Mouse (Mus musculus): Measurements from ENCODE around the gene Tspan3.

Gene Tspan3

DNA sequence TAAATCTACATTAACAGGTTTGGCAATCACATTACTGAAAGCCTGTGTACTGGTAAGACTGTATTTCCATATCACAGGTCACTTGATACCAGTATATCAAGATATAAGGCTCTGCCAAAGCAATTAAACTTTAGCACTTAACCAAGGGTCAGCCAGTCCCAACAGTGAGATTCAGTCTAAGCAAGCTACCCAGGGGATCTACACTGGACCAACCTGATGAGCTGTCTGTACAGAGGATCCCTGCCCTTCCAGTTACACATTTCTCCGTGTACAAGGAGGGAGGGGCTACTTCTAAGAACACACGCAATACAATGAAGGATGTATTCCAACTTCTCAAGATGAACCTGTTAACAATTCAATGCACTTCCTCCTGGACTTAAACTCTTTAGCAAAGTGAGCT lies 7.2 kb downstream of the Tspan3 start:
- no peak for DNase-seq (ENCODE audit: low spot score in 2 of 2)

DNA sequence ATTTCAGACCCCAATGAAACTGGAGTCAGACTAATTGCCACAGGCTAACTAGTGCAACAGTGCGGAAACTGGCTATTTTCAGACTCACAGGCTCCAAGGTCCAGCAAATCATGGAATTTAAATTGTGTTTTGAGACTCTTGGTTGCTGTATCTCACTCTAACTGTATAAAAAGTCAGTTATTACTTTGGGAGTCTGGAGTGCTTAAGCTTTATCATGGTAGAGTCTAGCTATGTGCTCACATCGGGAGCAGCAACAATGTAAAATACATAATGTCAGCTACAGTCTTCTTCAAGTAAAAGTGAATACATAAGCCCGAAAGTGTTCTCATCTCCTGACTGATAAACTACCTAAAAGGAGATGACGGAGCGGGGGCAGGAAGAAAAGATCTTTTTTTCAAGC lies 10.7 kb downstream of the Tspan3 start:
- DNase-seq (ENCODE audit: low spot score in 2 of 2), result no peak

DNA sequence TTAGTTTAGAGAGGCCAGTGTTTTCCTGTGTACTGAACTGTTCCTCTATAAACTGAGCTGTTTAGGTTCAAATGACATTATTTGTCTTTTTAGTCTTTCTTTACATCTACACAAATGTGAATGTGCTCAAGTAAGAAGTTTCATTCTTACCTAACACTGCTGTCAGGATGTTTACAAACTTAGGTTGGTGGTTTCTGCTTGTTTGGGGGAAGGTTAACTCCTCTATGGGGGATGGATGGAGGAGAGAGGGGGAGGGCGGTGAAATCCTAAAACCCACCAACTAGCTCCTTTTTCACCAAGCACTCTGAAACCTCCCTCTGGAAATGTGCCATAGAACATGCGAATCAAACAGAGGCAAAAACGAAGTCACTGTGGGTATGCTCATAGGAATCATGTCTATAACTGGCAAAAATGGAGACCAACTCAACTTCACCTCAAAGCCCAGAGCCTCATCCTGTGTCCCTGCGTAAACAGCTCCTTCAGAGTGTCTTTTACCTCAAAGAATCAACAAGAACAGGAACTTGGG lies 12.7 kb downstream of the Tspan3 start:
- DNase-seq (ENCODE audit: low spot score in 2 of 2), result no peak

DNA sequence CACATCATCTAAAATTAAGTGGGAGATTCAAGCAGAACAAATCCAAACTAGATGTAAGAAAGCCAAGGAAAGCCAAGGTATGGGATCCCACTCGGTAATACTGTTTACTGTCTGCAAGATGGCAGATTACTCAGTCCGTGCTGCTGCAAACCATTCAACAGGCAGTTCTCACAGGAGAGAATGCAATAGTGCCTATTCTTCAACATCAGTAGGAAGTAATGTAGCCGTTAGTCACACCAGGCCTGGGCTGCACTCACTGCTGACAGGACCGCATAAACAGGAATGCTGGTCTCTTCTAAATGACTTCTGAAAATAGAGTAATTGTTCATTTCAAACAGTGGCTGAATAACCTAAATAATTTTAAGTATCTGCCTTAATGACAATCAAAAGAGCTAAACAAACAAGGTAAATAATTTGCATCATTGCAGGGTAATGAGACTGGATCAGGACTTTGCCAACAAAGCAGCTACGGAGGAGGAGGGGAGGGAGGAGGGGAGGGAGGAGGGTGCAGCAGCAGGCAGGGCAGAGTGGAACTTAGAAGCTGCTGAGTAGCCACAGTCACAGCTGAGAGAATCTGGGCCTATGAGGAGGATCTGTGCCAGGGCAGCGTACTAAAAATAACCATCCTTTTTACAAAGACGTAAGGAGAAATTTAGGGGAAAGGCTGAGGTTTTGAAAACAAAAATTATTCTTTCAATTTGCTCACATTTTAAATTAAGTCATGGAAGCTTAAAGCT lies 13.4 kb downstream of the Tspan3 start:
- DNase-seq (ENCODE audit: low spot score in 2 of 2), result peak in 1 of 2 experiments; percentile 49

DNA sequence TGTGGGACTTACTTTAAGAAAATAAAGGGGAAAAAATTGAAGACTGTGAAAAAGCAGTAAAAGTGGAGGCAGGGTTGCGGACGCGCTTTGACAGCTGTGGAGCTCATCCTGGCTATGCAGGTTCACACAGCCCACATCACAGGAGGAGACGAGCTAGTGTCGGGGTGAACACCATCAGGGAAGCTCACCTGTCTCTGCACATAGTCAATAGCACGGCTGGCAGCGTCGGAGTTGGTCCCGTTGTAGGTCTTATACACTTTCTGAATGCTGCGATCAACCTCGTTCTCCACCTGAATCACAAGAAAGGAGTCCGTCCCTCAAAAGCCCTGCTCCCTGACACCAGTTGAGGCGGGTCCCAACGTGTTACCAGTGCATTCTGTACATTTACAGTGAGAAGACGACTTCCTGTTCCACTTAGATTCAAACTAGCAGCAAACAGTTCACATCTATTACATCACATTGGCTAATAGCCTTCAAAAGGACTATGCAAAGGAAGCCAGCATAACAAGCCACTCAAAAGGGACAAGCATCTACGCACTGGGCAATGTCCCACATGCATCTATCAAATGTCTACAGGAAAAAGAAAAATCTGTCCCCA lies 18.9 kb downstream of the Tspan3 start:
- no peak for DNase-seq (ENCODE audit: low spot score in 2 of 2)

DNA sequence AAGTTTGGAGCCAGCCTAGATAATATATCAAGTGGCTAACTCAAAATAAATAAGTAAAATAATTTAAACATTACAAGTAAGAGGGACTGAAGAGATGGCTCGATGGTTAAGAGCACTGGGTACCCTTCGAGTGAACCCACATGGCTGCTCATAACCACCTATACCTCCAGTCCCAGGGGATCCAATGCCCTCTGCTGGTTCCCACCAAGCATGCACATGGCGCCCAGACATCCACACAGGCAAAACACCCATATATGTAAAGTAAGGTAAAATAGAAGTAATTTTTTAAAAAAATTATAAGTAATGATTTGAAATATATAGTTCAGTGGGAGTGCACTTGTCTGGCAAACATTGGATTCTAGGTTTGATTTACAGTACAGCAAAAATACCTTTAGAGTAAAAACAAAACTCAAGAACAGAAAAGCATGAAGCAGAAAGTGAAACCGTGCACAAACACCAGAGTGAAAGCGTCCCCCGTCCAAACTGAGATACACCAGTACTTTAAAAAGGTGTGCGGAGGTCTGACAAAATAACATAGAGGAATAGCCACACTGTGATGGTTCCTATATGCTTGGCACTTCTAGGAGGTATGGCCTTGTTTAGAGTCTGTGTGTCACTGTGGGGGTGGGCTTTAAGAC lies 20.8 kb downstream of the Tspan3 start:
- no peak for DNase-seq (ENCODE audit: low spot score in 2 of 2)

DNA sequence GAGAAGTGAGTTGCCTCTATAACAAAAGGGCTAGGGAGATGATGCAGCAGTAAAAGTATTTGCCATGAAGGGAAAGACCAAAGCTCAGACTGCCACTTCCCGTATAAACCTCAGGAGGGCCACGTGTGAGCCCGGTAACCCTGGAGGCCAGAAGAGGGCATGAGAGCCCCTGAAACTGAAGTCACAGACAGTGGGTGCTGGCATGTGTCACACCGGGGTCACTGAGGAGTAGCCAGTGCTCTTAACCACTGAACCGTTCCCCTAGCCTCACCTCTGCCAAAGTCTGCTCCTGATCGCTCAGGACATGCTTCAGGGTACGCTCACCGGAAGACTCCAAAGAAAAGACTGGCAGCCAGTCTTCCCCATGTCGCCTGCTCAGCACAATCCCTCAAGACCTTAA lies 23.5 kb downstream of the Tspan3 start:
- DNase-seq (ENCODE audit: low spot score in 2 of 2), result no peak

DNA sequence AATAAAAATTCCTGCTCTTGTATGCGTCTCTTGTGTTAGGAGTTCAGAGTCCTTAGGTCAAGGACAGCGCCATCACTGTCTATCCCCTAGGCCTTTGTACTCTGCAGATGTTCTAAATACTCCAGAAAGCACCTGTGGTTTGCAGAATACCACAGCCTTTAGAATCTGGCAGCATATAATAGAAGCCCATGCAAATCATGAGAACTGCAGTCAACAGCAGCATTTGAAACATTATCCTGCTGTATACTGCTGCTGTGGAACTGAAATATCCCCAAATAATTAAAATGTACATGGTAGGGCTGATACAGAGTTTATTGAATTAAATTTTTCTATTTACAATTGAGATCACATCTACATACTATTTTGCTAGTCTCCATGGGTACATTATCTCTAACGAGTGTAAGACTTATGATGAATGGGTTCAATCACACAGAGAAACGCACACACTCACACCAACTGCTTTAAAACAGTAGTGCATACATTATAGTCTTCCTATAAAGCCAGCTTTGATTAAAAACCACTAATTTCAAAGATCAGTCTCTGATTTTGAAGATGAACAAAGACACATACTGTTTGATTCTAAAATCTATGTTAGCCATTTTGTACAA lies 29.6 kb downstream of the Tspan3 start:
- DNase-seq (ENCODE audit: low spot score in 2 of 2), result no peak

DNA sequence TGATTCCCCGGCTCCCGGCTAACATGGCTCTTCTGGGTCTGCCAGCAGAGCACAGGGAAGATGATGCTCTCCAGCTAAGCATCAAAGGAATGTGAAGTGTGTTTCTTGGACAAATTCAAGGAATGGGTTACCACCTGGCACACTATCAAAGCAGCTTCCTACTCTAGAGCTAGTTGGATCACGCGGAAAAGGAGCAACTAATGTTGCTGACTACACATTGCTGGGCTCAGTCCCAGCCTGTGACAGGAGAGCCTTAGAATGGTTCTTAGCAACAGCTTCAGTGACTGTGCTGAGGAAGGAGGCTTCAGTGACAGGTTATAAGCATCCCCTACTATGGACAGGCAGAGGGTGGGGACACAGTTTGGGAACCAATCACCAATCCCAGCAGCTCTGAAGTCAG lies 30.7 kb downstream of the Tspan3 start:
- DNase-seq (ENCODE audit: low spot score in 2 of 2), result no peak

DNA sequence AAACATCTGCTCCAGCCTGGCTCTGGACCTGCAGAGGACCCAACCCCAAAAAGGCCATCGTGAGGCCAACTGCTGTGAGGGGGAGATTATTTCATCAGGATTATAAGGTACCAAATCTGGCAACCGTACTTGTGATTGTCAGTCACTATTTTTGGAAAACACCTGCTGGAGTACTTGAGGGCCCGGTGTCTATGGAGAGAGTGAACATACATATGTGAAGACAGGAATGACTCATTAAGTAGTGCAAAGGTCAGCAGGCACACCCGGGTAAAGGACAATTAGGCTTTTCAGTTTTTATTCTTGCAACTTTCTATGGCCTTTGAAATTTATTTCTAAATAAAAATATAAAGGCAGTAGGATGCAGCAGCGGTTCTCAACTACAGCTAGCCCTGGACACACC lies 31.3 kb downstream of the Tspan3 start:
- DNase-seq (ENCODE audit: low spot score in 2 of 2), result no peak

DNA sequence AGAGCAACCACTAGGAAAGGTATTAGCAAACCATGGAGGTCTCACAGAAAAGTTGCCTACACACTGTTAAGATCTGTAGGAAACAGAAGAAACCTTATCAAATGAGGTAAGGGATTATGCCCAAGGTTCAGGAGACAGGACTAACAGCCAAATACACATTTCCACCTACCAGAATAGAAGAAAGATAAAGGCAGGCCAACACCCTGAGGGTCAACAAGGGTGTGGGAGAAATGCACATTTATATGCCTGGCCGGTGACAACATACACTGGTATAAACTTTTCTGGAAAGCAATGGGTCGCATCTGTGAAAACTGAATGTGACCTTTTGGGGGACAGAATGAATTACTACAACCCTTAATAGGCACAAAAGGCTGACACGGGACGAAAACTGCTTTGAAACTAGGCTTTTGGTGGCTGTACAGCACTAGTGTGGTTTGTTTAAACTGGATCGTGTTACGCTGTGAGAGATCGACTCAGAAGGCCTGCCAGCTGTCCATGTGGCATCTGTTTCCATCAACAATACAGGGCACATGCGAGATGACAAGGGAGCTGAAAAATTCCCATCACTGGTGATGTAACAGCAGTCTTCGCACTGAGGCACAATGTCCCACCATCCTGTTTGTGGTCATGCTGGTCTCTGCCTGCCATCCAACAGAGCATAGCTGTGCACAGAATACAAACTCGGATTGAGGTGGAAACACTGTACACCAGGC lies 33.3 kb downstream of the Tspan3 start:
- DNase-seq (ENCODE audit: low spot score in 2 of 2), result no peak

DNA sequence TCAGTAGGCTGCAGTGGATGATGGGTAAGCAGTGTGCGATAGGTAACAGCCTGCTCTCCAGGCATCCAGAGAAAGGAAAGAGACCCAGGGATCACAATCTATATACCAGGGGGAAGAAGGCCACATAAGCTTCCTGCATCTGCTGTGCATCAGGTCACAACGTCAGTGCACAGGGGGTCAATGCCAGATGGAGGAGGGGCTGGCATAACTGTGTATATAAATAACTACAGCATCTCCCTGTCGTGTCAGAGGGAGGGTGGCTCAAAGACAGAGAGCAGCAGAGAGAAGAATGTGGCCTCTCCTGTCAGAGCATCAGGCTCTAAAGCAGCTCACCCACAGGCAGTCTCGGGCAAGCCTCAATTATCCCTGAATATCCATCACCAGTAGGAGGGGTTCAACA lies 34.7 kb downstream of the Tspan3 start:
- DNase-seq (ENCODE audit: low spot score in 2 of 2), result no peak

DNA sequence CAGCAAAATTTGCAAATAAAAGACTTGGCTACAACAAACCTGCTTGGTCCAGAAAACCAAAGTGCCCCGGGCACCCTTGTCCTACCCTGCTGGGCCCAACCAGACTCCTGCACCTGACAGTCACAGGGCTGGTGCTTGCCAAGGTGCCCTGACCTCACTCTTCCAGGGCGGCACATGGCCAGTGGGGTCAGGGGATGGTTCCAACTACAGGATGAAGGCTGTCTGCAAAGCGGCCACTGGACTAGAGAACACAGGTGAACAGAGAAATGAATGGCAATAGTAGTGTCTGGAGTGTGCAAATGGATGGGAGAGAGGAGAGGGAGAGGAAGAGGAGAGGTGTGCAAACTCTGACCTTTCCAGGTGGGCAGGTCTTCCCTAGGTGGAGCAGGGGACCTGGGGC lies 35.3 kb downstream of the Tspan3 start:
- no peak for DNase-seq (ENCODE audit: low spot score in 2 of 2)

DNA sequence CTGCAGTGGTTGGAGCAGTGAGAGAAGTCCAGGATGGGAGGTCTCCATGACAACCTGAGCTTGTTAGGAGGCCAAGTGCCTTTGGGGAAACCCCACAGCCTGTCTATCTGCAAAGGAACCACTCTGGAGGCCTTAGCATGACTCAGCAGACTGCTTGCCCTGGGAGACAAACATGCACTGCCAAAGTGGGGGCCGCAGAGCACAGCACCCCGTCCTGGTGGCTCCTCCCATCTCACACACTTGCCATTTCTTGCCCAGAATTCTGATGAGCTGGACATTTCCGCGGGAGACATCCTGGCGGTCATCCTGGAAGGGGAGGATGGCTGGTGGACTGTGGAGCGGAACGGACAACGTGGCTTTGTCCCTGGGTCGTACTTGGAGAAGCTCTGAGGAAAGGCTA lies 36.9 kb downstream of the Tspan3 start:
- no peak for DNase-seq (ENCODE audit: low spot score in 2 of 2)

DNA sequence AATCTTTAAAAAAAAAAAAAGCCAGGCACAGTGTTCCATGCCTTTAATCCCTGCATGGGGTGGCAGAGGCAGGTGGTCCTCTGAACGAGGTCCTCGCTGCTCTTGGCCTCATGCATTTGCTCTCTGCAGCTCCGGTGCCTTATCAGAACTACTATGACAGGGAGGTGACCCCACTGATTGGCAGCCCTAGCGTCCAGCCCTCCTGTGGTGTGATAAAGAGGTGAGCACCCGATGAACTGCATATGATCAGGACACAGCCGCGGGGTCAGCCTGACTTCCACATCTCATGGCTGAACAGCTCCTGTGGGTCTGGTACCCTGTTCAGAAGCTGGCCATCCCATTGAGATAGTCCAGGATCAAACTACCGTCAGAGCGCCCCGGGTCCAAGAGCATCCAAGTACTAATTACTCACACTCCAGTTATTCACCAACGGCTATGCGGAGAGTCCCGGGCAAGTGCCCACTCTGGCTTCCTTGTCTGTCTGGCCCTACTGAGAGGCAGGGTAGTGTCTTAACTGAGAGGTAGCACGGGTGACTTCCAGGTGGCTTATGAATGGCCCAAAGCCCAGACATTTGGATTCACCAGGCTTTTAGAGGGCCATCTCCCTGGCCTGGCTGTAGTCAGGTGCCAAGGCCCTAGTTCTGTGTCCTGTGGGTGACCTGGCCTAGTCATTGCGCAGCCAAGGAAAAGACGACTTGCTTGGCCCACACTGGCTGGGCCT lies 38.7 kb downstream of the Tspan3 start:
- DNase-seq (ENCODE audit: low spot score in 2 of 2), result no peak

DNA sequence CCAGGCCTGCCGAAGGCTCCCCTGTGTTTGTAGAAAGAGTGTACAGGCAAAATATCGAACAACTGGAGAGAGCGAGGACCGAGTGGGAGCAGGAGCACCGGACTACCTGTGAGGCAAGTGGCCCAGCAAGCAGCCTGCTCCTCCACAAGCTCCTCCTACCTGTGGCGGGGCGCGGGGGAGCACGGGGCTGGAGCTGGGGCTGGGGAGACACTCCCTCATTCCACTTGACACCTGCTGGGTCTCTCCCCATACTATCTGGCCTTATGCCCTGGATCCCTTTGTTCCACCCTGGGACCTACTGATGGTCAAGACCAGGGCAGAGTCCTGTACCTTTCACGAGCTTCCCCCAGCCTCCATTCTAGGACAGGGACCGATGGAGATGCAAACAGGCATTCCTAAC lies 40.7 kb downstream of the Tspan3 start:
- DNase-seq (ENCODE audit: low spot score in 2 of 2), result no peak

DNA sequence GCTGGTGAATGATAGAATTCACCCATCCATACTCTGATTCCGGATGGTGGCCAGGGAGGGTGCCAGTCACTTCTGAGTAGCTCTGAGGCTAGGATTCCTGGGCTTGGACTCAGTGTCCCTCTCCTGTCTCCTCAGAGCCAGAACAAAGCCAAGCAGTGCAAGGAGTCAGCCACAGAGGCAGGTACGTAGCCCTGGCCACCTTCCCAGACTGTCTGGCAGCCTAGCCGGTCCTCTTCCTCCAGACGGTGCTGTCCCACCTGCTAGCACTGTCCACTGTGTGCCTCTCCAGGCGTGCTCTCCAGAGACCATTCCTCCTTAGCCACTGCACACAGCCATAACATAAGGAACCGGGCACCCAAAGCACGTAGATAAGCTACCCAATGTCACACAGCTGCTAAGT lies 41.7 kb downstream of the Tspan3 start:
- DNase-seq (ENCODE audit: low spot score in 2 of 2), result no peak

DNA sequence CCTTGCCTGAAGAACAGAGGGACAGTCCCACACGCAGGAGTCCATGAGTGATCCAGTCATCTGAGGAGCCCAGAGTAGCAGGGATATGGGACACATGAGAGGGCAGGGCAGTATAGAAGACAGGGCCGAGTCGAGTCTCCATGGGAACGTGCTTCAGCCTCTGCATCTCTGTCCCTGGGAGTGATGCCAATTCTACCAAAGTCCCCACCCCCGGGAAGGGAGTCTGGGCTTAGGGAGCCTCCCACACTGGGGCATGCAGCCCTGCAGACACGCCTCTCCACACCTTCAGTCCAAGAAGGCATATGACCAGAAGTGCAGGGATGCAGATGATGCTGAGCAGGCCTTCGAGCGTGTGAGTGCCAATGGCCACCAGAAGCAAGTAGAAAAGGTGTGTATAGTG lies 42.3 kb downstream of the Tspan3 start:
- peak in 1 of 2 experiments; percentile 50 for DNase-seq (ENCODE audit: low spot score in 2 of 2)

DNA sequence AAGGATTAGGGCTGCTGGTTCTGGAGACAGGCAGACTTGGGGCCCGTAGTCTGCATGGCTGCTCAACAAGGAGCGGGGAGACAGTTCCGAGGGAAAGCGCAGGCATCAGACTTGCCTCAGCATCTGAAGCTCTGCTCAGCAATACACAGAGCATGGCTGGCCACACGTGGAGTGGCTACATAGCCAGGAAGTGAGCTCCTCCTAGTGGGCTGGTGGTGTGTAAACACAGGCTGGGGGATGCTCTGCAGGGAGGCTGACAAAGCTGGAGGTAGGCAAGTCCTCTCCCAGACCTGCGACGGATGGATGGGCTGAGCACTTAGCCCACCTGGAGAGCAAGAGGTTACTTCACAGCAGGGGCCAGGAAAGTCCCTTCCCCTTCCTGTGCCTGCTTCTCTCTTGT lies 44.2 kb downstream of the Tspan3 start:
- DNase-seq (ENCODE audit: low spot score in 2 of 2), result peak; percentile 52 to 59

DNA sequence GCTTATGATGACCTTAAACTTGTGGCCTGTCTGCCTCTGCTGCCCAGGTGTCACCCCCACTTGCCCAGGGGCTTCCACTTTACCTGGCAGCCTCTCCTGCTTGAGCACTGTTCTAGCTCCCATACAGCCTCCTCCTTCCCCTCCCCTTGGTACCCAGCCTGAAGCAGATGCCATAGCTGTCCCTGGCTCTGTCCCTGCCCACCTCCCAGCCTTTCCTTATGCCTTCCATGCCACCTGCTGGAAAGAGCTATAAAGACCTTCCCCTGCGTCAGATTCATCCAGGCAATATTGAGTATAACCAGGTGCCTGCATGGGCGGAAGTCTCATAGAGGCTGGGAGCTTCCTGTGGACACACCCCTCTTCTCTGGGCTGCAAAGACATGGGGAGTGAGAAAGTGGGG lies 45.6 kb downstream of the Tspan3 start:
- no peak for DNase-seq (ENCODE audit: low spot score in 2 of 2)

DNA sequence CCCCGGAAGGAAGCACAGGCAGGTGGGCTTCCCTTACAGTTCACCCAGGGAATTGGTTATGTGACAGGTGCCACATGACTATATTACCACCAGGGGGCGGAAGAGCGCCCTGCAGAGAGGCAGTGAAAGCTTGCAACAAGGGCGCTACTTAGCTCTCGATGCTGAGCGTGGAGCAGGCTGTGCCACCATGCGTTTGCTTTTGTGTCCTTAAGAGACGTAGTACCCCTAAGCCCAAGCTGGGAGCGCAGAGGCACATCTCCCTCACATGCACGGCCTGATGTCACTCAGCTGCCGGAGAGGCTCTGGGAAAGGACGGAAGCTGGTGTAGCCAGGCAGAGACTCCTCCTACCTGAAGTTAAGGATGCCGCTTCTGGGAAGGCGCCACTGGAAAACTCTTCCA lies 46.7 kb downstream of the Tspan3 start:
- DNase-seq (ENCODE audit: low spot score in 2 of 2), result peak; percentile 60
